Mouse (Mus musculus) hindbrain, embryonic 10.5 days (tissue): ENCODE measurements around the gene Leng8. TPM values are rescaled to one million over a fixed set of nuclear protein-coding genes. Genes with fewer than 3 reads are reported as not detected.
A peak's percentile ranks its signal among the peaks of the same experiment; 100 is the strongest.

ENCODE experiments used
- DNase-seq: peaks from one replicate; pipeline ENCODE4 v3.0.0-alpha.2; 2017; ENCODE audit warnings: low spot score
- H3K27ac ChIP-seq: fragments of 300-500 bp; sonication (generic); 2 replicates; pipeline ENCODE4 v1.5.1; 2016; ENCODE audit warnings: mild to moderate bottlenecking, moderate library complexity
- H3K27me3 ChIP-seq: fragments of 300-500 bp; sonication (generic); 2 replicates; pipeline ENCODE4 v1.6.1; 2016; ENCODE audit warnings: mild to moderate bottlenecking; ENCODE audit not compliant: poor library complexity, insufficient read depth, severe bottlenecking
- H3K36me3 ChIP-seq: fragments of 300-500 bp; sonication (generic); 2 replicates; pipeline ENCODE4 v1.6.1; 2016; ENCODE audit warnings: mild to moderate bottlenecking, moderate library complexity
- H3K4me1 ChIP-seq: fragments of 300-500 bp; sonication (generic); replicated peaks from 2 replicates; pipeline ENCODE4 v1.6.1; 2016; ENCODE audit warnings: mild to moderate bottlenecking
- H3K4me3 ChIP-seq: fragments of 300-500 bp; sonication (generic); 2 replicates; pipeline ENCODE4 v1.5.1; 2016; ENCODE audit warnings: mild to moderate bottlenecking, moderate library complexity
- H3K9me3 ChIP-seq: fragments of 300-500 bp; sonication (generic); 2 replicates; pipeline ENCODE4 v1.6.1; 2016; ENCODE audit warnings: mild to moderate bottlenecking, moderate library complexity
- WGBS: fragments of 180-500 bp; shearing (Covaris S2); methylation state at CpG from one replicate; pipeline ENCODE4 v1.1.7; 2016; 5-methylcytosine and 5-hydroxymethylcytosine counted together
- polyA plus RNA-seq: library from polyadenylated mRNA; unstranded; fragments of >200 nt; fragmentation: Nextera tagmentation; extraction: Ambion mirVana; gene quantifications from 2 replicates; pipeline ENCODE4 v1.2.1, GENCODE M21; 2016

Leng8 gene
- polyA plus RNA-seq, 1 experiment from 2014 or later, result 91.4 TPM

DNA sequence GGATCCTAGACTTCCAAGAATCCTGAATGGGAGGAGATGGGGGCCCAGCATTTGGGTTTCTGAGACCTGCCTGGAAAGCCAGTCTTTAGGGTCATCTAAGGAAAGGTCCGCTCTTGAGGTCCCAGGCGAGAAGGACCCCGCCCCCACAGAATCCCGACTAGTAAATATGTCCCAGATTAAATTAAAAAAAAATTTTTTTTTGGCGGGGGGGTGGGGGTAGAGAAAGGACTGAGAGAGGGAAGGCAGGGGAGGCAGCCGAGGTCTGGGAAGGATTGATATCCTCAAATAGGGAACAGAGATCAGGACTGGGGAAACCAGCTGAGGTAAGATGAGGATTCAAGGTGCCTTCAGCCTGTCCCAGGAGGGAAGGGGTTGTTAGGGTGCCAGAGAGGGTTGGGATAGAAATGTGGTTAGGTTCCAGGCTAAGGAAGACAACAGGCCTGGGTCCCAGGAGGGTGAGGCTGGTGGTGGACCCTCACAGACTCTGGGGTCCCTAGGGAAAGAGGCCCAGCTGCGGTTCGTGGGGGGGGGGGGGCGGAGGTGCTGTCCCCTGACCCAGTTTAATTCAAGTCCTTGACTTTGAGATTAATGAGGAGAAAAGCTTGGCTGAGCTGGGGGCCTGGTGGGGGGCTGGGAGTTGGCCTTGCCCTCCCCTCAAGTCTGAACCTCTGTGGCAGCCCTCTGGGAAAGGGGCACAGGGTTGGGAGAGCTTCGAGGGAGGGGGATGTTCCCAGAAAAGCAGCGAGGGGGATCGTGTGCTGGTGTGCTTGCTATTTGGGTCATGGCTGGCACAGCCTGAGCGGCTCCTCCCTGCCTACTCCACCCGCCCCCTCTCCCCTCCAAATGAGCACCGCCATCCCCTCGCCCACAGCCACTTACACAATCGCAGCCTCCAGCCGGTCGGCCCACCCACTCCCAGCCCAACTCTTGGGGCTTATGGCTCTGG lies 16.6 kb upstream of the Leng8 start:
- 13% methylated on average over 18 of the region's 19 CpGs for WGBS
- peak overlapping the region; percentile 89 for H3K27ac ChIP-seq
- peaks cover 1% of the 10 kb centered on the region; the same call in 1 of the 2 replicates for H3K36me3 ChIP-seq
- no peaks in the 10 kb centered on the region for H3K9me3 ChIP-seq
- peaks cover 63% of the 10 kb centered on the region for H3K4me1 ChIP-seq
- peaks cover 16% of the 10 kb centered on the region; the same call in 1 of the 2 replicates for H3K27me3 ChIP-seq
- H3K4me3 ChIP-seq, result peak overlapping the region; percentile 68
- no peak for DNase-seq

DNA sequence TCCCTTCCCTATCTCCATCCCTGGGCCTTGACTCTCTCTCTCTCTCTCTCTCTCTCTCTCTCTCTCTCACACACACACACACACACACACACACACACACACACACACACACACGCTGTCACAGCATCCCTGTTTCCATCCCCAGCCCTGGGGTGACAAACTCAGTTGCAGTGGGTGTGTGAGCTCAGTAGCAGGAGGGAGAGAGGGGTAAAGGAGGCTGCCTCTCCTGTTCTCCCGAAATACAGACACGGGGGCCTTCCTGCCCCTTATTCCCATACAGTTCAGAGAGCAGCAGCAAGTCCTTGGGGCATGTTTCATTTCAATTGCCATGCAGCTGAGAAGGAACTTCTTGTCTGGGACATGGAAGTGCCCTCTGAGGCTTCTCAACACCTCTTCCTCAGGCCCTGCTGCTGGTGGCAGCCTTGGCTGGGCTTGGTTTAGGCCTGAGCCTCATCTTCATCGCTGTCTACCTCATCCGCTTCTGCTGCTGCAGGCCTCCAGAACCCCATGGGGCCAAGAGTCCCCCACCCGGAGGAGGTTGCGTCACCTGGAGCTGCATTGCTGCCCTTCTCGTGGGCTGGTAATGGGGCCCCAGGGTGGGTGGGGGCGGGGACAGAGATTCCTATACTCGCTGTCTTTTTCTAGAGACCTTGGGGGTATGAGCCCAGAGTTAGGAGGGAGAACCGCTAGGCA lies 14.6 kb upstream of the Leng8 start:
- H3K27me3 ChIP-seq, result peaks cover 16% of the 10 kb centered on the region; the same call in 1 of the 2 replicates
- H3K9me3 ChIP-seq, result 0 out of 2 replicates have a peak, but pooled peaks cover 3% of the 10 kb centered on the region
- peaks cover 21% of the 10 kb centered on the region for H3K36me3 ChIP-seq
- WGBS, result 51% methylated on average over 11 of the region's 11 CpGs
- H3K4me1 ChIP-seq, result peaks cover 69% of the 10 kb centered on the region
- DNase-seq, result no peak
- H3K4me3 ChIP-seq, result peak overlapping the region; percentile 68
- H3K27ac ChIP-seq, result peak overlapping the region; percentile 89

DNA sequence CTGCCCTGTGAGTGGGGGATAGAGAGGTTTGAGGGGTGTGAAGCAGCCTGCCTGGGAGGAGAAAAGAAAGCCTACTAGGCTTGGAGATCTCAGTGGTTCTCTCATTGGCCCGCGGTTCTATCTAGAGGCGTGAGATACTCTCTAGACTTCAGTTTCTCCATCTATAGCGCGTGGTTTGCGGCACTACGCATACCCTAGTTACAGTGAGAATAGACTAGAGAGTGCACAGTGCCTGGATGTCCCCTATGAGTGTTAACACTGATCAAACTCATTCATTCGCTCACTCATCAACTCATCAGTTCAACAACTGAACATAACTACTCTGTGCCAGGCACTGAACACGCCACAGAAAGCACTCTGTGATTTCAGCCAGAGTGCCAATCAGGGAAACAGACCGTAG lies 14.1 kb upstream of the Leng8 start:
- Histone ChIP-seq H3K4me3 (peak overlapping the region; percentile 68), H3K4me1 (peaks cover 69% of the 10 kb centered on the region), H3K27ac (peak overlapping the region; percentile 89), H3K36me3 (peaks cover 26% of the 10 kb centered on the region), H3K27me3 (peaks cover 16% of the 10 kb centered on the region; the same call in 1 of the 2 replicates), H3K9me3 (0 out of 2 replicates have a peak, but pooled peaks cover 3% of the 10 kb centered on the region)
- 83% methylated on average over 10 of the region's 10 CpGs for WGBS
- DNase-seq, result no peak

DNA sequence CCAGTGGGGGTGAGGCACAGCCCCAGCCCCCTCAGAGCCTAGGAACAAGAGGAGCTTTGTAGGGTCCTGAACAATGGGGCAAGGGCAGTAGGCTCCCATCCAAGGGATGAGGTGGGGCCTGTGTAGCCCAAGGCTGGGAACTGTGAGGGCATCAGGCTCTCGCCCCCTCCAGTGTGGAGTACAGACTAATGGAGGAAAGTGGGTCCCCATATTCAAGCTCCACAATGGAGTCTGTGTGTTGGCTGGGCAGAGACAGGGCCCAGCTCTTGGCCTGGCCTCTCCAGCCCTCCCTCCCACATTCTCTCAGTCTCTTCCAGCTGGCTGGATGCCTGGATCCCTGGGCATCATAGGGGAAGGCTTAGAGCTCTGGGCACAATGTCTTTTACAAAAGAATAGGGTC lies 13.1 kb upstream of the Leng8 start:
- Histone ChIP-seq H3K4me1 (peaks cover 69% of the 10 kb centered on the region), H3K4me3 (peak overlapping the region; percentile 68), H3K9me3 (0 out of 2 replicates have a peak, but pooled peaks cover 3% of the 10 kb centered on the region), H3K36me3 (peaks cover 35% of the 10 kb centered on the region), H3K27me3 (peaks cover 16% of the 10 kb centered on the region; the same call in 1 of the 2 replicates), H3K27ac (peak overlapping the region; percentile 89)
- peak; percentile 55 for DNase-seq
- 16% methylated on average over 1 of the region's 1 CpGs for WGBS

DNA sequence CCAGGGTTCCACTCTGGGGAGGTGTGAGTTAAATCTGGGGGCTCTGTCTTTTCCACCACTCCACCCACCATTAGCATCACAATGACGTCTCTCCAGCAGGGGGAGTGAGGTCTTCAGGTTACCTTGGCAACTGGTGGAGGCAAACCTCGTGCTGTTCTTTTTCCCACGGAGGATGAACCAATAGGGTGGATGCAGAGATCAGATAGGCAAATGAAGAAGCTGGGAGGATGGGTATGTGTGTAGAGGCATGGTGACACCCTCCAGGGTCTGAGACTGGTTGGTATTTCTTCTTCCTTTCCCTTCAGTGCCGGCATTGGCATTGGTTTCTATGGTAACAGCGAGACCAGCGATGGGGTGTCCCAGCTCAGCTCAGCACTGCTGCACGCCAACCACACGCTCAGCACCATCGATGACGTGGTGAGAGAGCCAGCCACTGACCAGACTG lies 12.5 kb upstream of the Leng8 start:
- peak overlapping the region; percentile 68 for H3K4me3 ChIP-seq
- peak; percentile 80 for DNase-seq
- peaks cover 15% of the 10 kb centered on the region; the same call in 1 of the 2 replicates for H3K27me3 ChIP-seq
- WGBS, result under 1% methylated on average over 10 of the region's 10 CpGs
- peaks cover 41% of the 10 kb centered on the region for H3K36me3 ChIP-seq
- peaks cover 65% of the 10 kb centered on the region for H3K4me1 ChIP-seq
- peak overlapping the region; percentile 89 for H3K27ac ChIP-seq
- 0 out of 2 replicates have a peak, but pooled peaks cover 3% of the 10 kb centered on the region for H3K9me3 ChIP-seq

DNA sequence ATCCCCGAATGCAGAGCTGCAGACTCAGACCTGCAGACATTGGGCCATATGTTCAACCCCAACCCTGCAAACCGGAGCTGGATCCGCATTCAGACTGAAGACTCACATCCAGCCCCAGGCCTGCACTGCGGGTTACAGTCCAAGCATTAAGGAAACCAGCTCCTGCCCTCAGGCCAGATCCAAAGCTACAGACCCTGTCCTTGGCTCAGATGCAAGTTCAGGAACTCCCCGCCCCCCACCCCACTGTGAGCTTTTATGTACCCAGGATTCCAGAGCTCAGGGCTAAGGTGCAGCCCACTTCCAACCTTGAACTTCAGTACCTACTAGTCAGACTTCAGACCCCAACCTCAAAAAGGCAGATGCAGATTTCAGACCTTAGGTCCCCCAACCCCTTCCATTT lies 12.0 kb upstream of the Leng8 start:
- DNase-seq, result no peak
- H3K27me3 ChIP-seq, result peaks cover 11% of the 10 kb centered on the region; the same call in 1 of the 2 replicates
- 12% methylated on average over 5 of the region's 5 CpGs for WGBS

DNA sequence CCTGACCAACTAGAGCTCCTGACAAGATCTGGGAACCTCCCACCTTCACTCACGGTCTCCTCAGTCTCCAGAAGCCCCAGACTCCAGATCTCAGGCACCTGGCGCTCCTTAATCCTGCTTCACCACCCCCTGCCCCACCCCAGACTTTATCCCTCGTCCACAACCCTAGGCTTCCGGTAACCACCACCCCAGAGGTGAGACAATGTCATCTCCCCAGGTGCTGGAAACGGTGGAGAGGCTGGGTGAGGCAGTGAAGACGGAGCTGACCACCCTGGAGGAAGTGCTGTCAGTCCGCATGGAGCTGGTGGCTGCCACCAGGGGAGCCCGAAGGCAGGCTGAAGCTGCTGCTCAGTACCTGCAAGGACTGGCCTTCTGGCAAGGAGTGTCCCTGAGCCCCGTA lies 11.5 kb upstream of the Leng8 start:
- H3K27me3 ChIP-seq, result peaks cover 8% of the 10 kb centered on the region; the same call in 1 of the 2 replicates
- 31% methylated on average over 9 of the region's 9 CpGs for WGBS
- peak overlapping the region; percentile 68; the same call in 1 of the 2 replicates for H3K4me3 ChIP-seq
- peaks cover 49% of the 10 kb centered on the region for H3K36me3 ChIP-seq
- DNase-seq, result no peak
- 0 out of 2 replicates have a peak, but pooled peaks cover 3% of the 10 kb centered on the region for H3K9me3 ChIP-seq
- H3K4me1 ChIP-seq, result peaks cover 55% of the 10 kb centered on the region
- H3K27ac ChIP-seq, result peak overlapping the region; percentile 89

More for the DNA sequence above, 12.0 kb upstream of the Leng8 start:
- Histone ChIP-seq H3K4me3 (peak overlapping the region; percentile 68), H3K4me1 (peaks cover 60% of the 10 kb centered on the region), H3K9me3 (0 out of 2 replicates have a peak, but pooled peaks cover 3% of the 10 kb centered on the region), H3K36me3 (peaks cover 46% of the 10 kb centered on the region), H3K27ac (peak overlapping the region; percentile 89)

DNA sequence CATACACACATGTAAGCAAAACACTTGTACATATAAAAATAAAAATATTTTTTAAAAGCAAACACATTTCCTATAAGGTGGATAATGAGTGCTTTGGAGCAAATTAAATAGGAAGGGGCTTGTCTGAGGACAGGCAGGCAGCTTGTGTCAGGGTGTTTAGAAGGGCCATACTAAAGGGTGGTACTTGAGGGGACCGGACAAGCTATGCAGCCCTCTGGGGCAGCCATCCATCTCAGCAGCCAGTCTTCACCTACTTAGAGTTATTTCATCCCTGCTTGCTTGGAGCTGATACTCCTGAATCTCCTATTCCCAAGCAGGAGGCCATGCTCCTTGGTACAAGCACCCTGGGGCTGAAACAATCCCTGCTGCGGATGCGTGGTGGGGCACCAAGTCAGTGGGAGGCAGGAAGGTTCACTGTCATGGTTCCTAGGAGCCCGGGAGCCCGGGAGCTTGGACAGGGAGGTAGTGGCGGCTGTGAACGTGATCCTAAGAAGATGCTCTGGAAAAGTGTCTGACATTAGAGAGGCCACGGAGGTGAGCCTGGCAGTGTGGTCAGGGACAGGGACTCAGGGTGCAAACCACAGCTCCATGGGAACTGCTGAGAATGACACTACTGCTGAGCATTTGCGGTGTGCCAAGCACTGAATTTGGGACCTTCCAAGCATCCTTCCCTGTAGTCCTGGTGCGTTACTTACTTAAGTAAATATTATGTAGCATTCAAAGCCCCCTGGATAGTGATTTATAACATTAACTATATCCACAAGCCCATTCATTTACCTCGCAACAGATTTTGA lies 9.7 kb upstream of the Leng8 start:
- 0 out of 2 replicates have a peak, but pooled peaks cover 3% of the 10 kb centered on the region for H3K9me3 ChIP-seq
- no peak for DNase-seq
- no peak overlapping the region for H3K27ac ChIP-seq
- peaks cover 4% of the 10 kb centered on the region; the same call in 1 of the 2 replicates for H3K27me3 ChIP-seq
- peaks cover 42% of the 10 kb centered on the region for H3K4me1 ChIP-seq
- 90% methylated on average over 11 of the region's 11 CpGs for WGBS
- no peak overlapping the region for H3K4me3 ChIP-seq
- peaks cover 62% of the 10 kb centered on the region for H3K36me3 ChIP-seq

DNA sequence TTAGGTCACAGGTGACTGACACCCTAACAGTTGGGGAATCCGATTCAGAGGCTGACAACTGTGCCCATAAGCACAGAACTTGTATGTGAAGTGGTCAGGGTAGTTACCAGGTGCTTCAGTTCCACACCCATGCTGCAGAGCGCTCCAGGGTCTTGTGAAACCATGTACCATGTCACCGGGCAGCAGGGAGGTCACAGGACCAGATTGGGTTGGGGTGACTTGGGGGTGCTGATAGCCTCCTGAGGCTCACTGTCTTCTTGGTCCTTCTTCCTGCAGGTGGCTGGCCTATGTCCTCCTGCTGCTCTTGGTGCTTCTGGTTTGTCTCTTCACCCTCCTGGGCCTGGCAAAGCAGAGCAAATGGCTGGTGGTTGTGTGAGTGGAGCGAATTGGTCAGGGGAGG lies 8.9 kb upstream of the Leng8 start:
- no peak for DNase-seq
- Histone ChIP-seq H3K4me1 (peaks cover 35% of the 10 kb centered on the region), H3K27ac (no peak overlapping the region), H3K36me3 (peaks cover 70% of the 10 kb centered on the region), H3K27me3 (no peaks in the 10 kb centered on the region), H3K9me3 (0 out of 2 replicates have a peak, but pooled peaks cover 3% of the 10 kb centered on the region), H3K4me3 (no peak overlapping the region)
- WGBS, result 83% methylated on average over 4 of the region's 4 CpGs

DNA sequence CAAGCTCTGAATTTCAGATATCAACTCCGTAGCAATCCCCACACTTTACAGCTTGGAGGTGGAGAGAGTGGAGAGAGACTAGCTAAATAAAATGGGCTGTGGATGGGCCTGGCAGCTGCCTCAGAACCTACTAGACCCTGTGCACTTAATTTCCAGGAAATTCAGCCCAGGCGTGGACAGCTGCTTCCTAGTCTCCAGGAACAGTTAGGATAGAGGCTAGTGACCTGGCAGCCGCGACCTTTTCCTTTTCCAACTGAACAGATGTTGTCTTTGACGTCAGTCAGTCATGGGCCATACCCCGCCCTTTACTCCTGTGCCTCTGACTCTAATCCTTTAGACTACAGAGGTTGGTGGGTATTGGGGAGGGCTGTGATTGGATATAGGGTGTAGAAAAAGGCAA lies 8.0 kb upstream of the Leng8 start:
- Histone ChIP-seq H3K27ac (no peak overlapping the region), H3K36me3 (peaks cover 79% of the 10 kb centered on the region), H3K4me1 (peaks cover 25% of the 10 kb centered on the region), H3K4me3 (no peak overlapping the region), H3K9me3 (0 out of 2 replicates have a peak, but pooled peaks cover 3% of the 10 kb centered on the region), H3K27me3 (no peaks in the 10 kb centered on the region)
- 67% methylated on average over 6 of the region's 6 CpGs for WGBS
- DNase-seq, result no peak

DNA sequence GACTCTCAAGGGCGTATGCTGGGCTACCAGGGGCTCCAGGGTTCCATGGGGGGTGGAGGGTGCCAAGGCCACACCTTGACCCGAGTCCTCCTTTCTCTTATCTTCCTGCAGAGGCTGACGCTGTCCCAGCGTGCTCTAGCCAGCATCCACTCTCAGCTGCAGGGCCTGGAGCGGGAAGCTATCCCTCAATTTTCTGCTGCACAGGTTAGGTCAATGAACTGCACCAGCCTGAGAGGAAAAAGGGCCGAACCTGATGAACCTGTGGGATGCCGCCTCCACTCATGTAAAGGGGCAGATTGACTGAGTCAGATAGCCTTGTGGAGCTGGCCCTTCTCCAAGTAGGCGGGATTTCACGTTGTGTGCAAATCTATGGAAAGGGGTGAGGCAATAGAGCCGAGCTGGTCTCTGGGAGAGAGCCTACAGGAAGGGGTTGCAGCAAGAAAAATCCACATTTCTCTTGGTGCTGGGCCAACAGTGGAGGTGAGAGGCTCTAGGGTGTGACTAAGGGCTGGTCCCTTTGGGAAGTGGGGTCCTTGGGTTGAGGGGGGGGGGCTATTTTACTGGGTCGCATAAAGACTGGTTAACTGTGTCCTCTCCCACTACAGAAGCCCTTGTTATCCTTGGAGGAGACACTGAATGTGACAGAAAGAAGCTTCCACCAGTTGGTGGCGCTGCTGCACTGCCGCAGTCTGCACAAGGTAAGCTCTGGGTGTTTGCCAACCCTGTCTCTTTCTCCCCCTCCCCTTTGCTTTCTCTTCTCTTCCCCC lies 6.0 kb upstream of the Leng8 start:
- H3K9me3 ChIP-seq, result 0 out of 2 replicates have a peak, but pooled peaks cover 3% of the 10 kb centered on the region
- no peaks in the 10 kb centered on the region for H3K27me3 ChIP-seq
- peaks cover 7% of the 10 kb centered on the region; the same call in 1 of the 2 replicates for H3K4me1 ChIP-seq
- DNase-seq, result peak; percentile 82
- peaks cover 75% of the 10 kb centered on the region for H3K36me3 ChIP-seq
- H3K4me3 ChIP-seq, result no peak overlapping the region
- H3K27ac ChIP-seq, result peak overlapping the region; percentile 73
- 47% methylated on average over 13 of the region's 13 CpGs for WGBS
